In genomic region chr12:53027308-53027707, GRCm38 (mm10) we compare ENCODE assay signal across 17 mouse cellular contexts.
"Had no signal": no experiment of that assay in that cellular context is flagged by ENCODE, and none has a peak within 500 bp of the region (broad histone marks: within the 10 kb centered on the region; RNA-seq: fewer than 3 reads in every experiment).

No protein-coding gene starts in this region.

- H3K4me3 ChIP-seq: layer of hippocampus, adult 2 months; limb, embryonic 12.5 days; liver, embryonic 13.5 days; lung, embryonic 15.5 days; megakaryocyte, embryonic 14.5 days; midbrain, embryonic 15.5 days; neural tube, embryonic 13.5 days had no signal

- ATAC-seq: liver, postnatal 0 days; midbrain, embryonic 15.5 days had no signal

- DNase-seq: kidney, adult 18-20 months; kidney, postnatal 10 days; kidney, postnatal 4 days; liver; liver, embryonic 13.5 days; liver, postnatal 0 days; lung, postnatal 14 days; retina, postnatal 1 day; right cerebral cortex, postnatal 4 days; spleen, adult 18-20 months; thymus, postnatal 4 days had no signal

- H3K27me3 ChIP-seq: limb, embryonic 12.5 days; liver, embryonic 13.5 days; lung, embryonic 15.5 days; megakaryocyte, embryonic 14.5 days; midbrain, embryonic 15.5 days; neural tube, embryonic 13.5 days had no signal

- H3K36me3 ChIP-seq: limb, embryonic 12.5 days; liver, embryonic 13.5 days; lung, embryonic 15.5 days had no signal
